Mouse (Mus musculus) midbrain, postnatal 0 days (tissue): ENCODE results near the gene Msh5. TPM values are rescaled to one million over a fixed set of nuclear protein-coding genes. Genes with fewer than 3 reads are reported as not detected.

Source experiments
- ATAC-seq: fragments of 200-750 bp; cut with Nextera tagmentation; 2 replicates; pipeline ENCODE4 v1.8.0; 2017; ENCODE audit warnings: moderate number of reproducible peaks, mild to moderate bottlenecking, moderate TSS enrichment, moderate library complexity; ENCODE audit not compliant: low FRiP score
- DNase-seq: peaks from one replicate; pipeline ENCODE4 v3.0.0-alpha.2; 2015; ENCODE audit warnings: low spot score
- H3K27ac ChIP-seq: fragments of 300-500 bp; sonication (generic); 2 replicates; pipeline ENCODE4 v1.5.1; 2014; ENCODE audit warnings: low read depth, mild to moderate bottlenecking, low read length, mixed read lengths
- H3K27me3 ChIP-seq: fragments of 300-500 bp; sonication (generic); 2 replicates; pipeline ENCODE4 v1.6.1; 2014; ENCODE audit warnings: low read length, control low read depth, mixed read lengths; ENCODE audit not compliant: insufficient read depth
- H3K36me3 ChIP-seq: fragments of 300-500 bp; sonication (generic); 2 replicates; pipeline ENCODE4 v1.6.1; 2014; ENCODE audit warnings: low read length, control low read depth, mixed read lengths; ENCODE audit not compliant: insufficient read depth
- H3K4me1 ChIP-seq: fragments of 300-500 bp; sonication (generic); 2 replicates; pipeline ENCODE4 v1.6.1; 2014; ENCODE audit warnings: mild to moderate bottlenecking, control low read depth, antibody characterized with exemption, low read length, mixed read lengths; ENCODE audit not compliant: insufficient read depth
- H3K4me2 ChIP-seq: fragments of 300-500 bp; sonication (generic); 2 replicates; pipeline ENCODE4 v1.6.1; 2014; ENCODE audit warnings: low read depth, mild to moderate bottlenecking, low read length, mixed read lengths; ENCODE audit not compliant: poor library complexity, severe bottlenecking
- H3K4me3 ChIP-seq: fragments of 300-500 bp; sonication (generic); 2 replicates; pipeline ENCODE4 v1.5.1; 2014; ENCODE audit warnings: low read depth, mild to moderate bottlenecking, low read length, moderate library complexity
- H3K9ac ChIP-seq: fragments of 300-500 bp; sonication (generic); replicated peaks from 2 replicates; pipeline ENCODE4 v1.6.1; 2014; ENCODE audit warnings: mild to moderate bottlenecking, low read length, moderate library complexity, mixed read lengths; ENCODE audit not compliant: poor library complexity, severe bottlenecking
- H3K9me3 ChIP-seq: fragments of 300-500 bp; sonication (generic); 2 replicates; pipeline ENCODE4 v1.6.1; 2016; ENCODE audit warnings: low read length, control low read depth
- CTCF ChIP-seq: IDR thresholded peaks from 2 replicates; pipeline ENCODE4 v1.5.1; 2016; ENCODE audit warnings: antibody characterized with exemption, mild to moderate bottlenecking
- WGBS: fragments of 180-500 bp; shearing (Covaris S2); extraction: QIAGEN DNeasy Blood & Tissue Kit; methylation state at CpG from one replicate; pipeline ENCODE4 v1.1.7; 2014; 5-methylcytosine and 5-hydroxymethylcytosine counted together
- polyA plus RNA-seq: library from polyadenylated mRNA; unstranded; fragments of >200 nt; fragmentation: Nextera tagmentation; extraction: Ambion mirVana; gene quantifications from 2 replicates; pipeline ENCODE4 v1.2.1, GENCODE M21; 2015
- total RNA-seq: library from RNA; depleted of rRNA; stranded (reverse); fragments of >200 nt; gene quantifications from 2 replicates; pipeline ENCODE4 v1.2.3, GENCODE M21; 2014

Gene Msh5
- total and polyA plus RNA-seq, 2 experiments from 2014 or later, result 1.3 to 3.8 TPM

- ATAC-seq, result no peak
- TF ChIP-seq CTCF, result peak; percentile 77
- peak; percentile 53 for DNase-seq
- Histone ChIP-seq H3K4me1 (no peaks in the 10 kb centered on the region), H3K27me3 (no peaks in the 10 kb centered on the region), H3K9me3 (no peaks in the 10 kb centered on the region), H3K9ac (peak overlapping the region; percentile 36; the same call in 1 of the 2 replicates), H3K27ac (no peak overlapping the region), H3K36me3 (no peaks in the 10 kb centered on the region), H3K4me2 (peak overlapping the region; percentile 39), H3K4me3 (peak overlapping the region; percentile 3; the same call in 1 of the 2 replicates)
- WGBS, result 34% methylated on average over 18 of the region's 19 CpGs
Measured at GRCm38 (mm10) chr17:35029691-35030532, 16.6 kb downstream of the Msh5 start.

- 75% methylated on average over 2 of the region's 2 CpGs for WGBS
- Histone ChIP-seq H3K9me3 (no peaks in the 10 kb centered on the region), H3K36me3 (no peaks in the 10 kb centered on the region), H3K27me3 (no peaks in the 10 kb centered on the region), H3K4me3 (no peak overlapping the region), H3K27ac (no peak overlapping the region), H3K4me1 (no peaks in the 10 kb centered on the region), H3K9ac (no peak overlapping the region), H3K4me2 (no peak overlapping the region)
- no peak for TF ChIP-seq CTCF
- ATAC-seq, result no peak
- no peak for DNase-seq
Measured at GRCm38 (mm10) chr17:35028315-35028714, 18.2 kb downstream of the Msh5 start.

- Histone ChIP-seq H3K4me3 (no peak within 1 kb of the TSS), H3K9me3 (no peaks in the 10 kb centered on the region), H3K27ac (no peak within 1 kb of the TSS), H3K4me1 (no peaks in the 10 kb centered on the region), H3K27me3 (no peaks in the 10 kb centered on the region), H3K4me2 (no peak within 1 kb of the TSS), H3K36me3 (no peaks in the 10 kb centered on the region), H3K9ac (0 out of 2 replicates have a peak within 1 kb of the TSS, but pooled peaks have one; percentile 24)
- ATAC-seq, result peak; percentile 53
- TF ChIP-seq CTCF, result no peak
- DNase-seq, result peak; percentile 79
- 37% methylated on average over 13 of the region's 13 CpGs for WGBS
Measured at GRCm38 (mm10) chr17:35027277-35028068, 19.1 kb downstream of the Msh5 start, which contains the start of gene Sapcd1. Gene Sapcd1 (minus strand): TSS chr17:35028016.

DNA sequence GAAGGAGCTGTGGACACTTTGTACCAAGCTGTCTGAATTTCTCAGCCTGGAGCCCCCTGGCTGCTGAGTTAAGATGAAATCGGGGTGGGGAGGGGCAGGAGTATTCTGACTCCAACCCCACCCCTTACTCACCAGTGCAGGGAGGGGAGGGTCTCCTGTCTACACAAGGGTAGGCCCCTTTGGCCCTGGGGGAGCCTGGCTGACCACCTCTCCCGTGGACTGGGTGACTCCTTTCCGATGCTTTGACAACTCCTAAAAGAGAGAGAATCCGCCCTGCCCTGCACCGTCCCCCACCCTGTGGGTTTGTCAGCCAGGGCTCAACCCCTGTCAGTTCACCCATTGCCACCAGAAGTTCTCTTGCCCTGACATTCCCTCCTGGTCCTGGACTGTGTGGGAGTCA, 20.3 kb downstream of the Msh5 start:
- 78% methylated on average over 5 of the region's 5 CpGs for WGBS
- H3K4me2 ChIP-seq, result no peak overlapping the region
- no peaks in the 10 kb centered on the region for H3K9me3 ChIP-seq
- no peak overlapping the region for H3K27ac ChIP-seq
- H3K27me3 ChIP-seq, result no peaks in the 10 kb centered on the region
- H3K4me3 ChIP-seq, result no peak overlapping the region
- DNase-seq, result no peak
- 0 out of 2 replicates have a peak, but pooled peaks have one; percentile 3 for TF ChIP-seq CTCF
- no peaks in the 10 kb centered on the region for H3K36me3 ChIP-seq
- no peaks in the 10 kb centered on the region for H3K4me1 ChIP-seq
- no peak for ATAC-seq
- H3K9ac ChIP-seq, result no peak overlapping the region

DNA sequence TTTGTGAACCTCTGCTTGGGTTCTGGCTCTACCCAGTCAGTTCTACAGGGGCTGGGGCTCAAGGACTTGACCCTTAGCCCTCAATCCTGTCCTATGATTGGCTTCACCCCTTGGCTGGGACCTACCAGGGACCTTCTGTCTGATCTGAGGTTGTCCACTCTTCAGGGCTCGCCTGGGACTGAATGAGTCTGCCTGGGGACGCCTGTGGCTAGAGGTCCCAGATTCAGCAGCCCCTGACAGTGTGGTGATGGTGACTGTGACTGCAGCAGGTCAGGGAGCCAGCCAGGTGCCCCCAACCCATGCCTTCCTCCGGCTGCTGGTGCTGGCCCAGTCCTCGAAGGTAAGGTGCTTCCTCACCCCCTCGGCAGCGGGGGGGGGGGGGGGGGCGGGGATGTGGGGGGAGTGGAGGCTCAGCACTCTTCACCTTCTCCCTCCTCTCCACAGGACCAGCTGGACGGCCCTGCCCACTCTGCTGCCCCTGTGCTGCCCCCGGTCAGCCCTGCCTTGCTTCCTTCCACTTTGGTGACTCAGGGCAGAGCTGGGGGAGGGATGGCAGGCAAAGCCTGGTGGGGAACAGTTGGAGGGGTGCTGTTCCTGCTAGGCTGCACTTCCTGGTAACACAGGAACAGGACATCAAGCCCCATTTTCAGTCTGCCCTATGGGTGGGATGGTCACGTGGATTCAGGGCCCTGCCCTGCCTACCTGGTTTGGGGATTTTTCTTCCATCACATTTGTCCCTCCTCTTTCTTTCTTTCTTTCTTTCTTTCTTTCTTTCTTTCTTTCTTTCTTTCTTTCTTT, 21.7 kb downstream of the Msh5 start:
- Histone ChIP-seq H3K4me1 (no peaks in the 10 kb centered on the region), H3K9ac (no peak overlapping the region), H3K36me3 (no peaks in the 10 kb centered on the region), H3K27me3 (no peaks in the 10 kb centered on the region), H3K4me3 (no peak overlapping the region), H3K27ac (no peak overlapping the region), H3K4me2 (no peak overlapping the region), H3K9me3 (no peaks in the 10 kb centered on the region)
- no peak for ATAC-seq
- WGBS, result 60% methylated on average over 6 of the region's 10 CpGs
- TF ChIP-seq CTCF, result no peak
- no peak for DNase-seq
